Mouse (Mus musculus) lung, postnatal 4 days (tissue): ENCODE data around the gene Olfr433.
"Not testable (repeated sequence)": the region's sequence is repeated elsewhere in the genome, so short reads cannot be mapped to it uniquely, and the experiment has no call there.

Source experiments
- DNase-seq, 2 experiments: peaks; one replicate each; pipeline ENCODE4 v3.0.0; 2021

Gene Olfr433

DNA sequence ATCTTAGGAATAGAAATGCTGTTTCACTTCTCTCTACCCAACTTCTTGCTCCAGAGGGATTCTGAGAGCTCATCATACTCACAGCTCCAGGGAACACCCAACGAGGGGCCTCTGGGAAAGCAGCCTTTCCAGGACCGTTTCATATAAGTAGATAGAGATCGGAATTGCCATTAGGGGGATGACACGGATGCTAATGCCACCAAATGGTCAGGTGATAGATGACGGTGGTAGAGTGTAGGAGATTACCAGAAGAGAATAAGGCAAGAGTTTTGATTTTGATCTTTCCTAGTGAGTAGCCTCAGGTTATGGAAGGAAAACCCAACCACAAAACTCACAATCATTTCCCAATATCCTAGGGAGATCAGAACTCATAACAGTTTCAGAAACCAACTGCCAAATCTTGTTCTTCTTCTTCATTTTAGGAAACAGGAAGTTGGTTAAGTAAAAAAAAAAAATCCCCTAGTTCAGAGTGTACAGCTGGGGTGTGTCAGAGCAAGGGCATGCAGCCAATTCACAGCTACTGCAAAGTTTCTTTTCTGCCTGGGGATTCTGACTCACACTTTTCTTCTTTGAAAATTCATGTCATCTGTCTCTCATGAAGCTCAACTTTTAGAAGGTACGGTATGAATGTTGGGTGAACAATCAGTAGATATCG is at the start of gene Olfr433:
TSS of gene Olfr433 (plus strand) at position 183 of the 655 bp plus-strand sequence.
- DNase-seq = peak; percentile 64 to 76

DNA sequence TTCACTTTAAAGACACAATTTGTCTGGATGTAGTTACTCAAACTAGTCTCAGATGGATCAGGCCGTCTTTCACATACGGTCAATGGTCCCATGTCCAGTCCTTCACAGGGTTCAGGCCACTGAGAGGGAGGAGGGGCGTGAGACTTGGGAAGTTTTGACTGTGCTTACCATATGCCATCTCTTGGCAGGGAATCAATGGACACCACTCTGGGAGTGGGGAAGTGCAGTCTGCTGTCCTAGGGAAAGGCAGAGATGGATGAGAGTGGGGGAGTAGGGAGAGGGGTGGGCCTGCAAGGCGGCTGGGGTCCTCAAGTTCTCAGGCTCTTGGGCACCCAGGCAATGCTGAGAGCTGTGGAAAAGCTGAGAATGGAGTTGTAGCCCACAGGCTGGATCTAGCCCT is 45.5 kb upstream of the Olfr433 start:
- DNase-seq = no peak

DNA sequence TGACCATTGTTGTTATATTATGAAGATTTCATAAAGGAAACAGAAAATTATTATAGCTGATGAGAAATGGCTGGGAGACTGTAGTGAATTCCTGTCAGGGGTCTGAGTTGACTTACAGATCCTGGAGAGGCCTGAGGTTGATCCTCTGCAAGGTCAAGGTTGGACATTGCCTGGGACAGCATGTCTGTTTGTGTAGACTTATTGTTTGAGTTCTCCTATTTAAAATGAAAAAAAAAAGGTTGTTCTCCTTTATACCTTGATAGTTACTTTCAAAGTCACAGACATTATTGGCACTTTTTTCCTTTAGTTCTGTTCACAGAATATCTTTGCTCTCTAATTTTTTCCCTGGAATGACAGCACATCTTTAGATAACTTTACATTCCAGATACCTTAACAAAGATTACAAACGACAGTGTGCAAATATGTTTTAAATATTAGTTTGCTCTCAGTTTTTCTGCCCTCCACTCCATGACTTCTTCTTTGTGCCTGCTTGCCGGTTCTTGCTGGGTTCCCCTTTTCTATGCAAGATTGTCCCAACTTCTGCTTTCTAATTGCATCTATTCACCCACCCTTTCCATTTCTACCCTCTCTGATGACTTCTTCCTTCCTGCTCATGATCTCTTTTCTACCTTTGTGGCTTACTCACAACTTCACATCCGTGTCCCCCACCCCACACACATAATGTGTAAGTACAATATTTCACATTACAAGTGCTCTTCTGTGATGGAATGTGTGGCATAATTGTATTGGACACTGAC is 36.0 kb upstream of the Olfr433 start:
- not testable (repeated sequence) for DNase-seq

DNA sequence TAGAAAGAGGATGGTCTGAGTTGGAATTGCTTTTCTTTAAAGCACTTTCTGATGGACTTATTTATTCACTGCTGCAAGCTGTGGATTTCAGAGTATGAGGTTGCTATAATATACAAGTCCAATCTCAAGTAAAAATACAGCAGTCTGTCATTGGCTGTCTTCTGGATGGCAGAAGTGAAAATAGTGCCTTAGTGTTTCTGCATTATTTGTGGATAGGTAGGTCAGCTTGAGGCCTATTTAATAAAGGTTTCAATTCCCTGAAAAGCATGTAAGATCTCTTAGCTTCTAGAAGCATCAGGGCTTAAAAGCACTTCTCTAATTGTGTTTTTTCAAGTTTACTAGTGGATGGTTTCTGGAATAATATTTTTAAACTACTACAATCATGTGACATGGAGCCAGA is 33.5 kb upstream of the Olfr433 start:
- DNase-seq = not testable (repeated sequence)

DNA sequence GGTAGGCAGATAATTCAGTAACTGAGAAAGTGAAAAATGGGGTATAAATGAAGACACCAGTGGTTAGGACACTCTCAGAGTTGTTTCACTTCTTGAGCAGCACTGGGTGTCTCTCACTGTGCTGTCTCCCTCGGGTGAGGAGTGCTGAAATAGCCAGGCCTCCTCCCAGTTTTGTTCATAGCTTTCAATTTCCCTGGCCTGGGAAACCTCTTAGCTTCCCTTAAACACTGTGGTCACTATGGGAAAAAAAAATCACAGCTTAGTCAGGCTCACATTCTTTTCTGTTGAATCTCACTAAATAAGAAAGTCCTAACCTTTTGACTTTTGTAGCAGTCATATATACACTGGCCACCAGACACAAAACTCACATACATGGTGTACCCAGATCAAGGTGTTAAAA is 8.8 kb upstream of the Olfr433 start, which contains the start of gene Ifi205:
TSS of gene Ifi205 (minus strand) at position 113 of the 400 bp plus-strand sequence.
- no peak for DNase-seq

GRCm38 (mm10) chr1:174035841-174036240 is 4.7 kb upstream of the Olfr433 start:
- DNase-seq = no peak

GRCm38 (mm10) chr1:174038480-174038879 is 2.0 kb upstream of the Olfr433 start:
- no peak for DNase-seq

- peak in 1 of 2 experiments; percentile 18 for DNase-seq
Measured at GRCm38 (mm10) chr1:174042091-174042884, 1.8 kb downstream of the Olfr433 start.

DNA sequence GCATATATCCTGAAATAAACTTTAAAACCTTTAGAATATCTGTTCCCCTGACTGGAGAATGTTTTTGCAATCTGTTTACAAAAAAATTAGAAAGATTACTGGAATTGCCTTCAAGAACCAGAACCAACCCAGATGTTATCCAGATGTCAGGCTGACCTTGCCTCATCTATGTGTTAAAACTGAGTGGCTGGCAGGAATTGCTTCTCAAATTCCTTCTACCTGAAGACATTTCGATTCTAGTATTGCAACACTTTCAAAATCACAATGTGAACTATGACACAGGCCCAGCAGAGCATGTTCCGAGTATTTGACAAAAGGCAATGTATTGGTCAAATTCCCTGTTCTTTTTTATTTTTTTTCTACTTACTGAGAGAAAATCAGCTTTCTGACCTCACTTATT is 3.9 kb downstream of the Olfr433 start:
- no peak for DNase-seq

DNA sequence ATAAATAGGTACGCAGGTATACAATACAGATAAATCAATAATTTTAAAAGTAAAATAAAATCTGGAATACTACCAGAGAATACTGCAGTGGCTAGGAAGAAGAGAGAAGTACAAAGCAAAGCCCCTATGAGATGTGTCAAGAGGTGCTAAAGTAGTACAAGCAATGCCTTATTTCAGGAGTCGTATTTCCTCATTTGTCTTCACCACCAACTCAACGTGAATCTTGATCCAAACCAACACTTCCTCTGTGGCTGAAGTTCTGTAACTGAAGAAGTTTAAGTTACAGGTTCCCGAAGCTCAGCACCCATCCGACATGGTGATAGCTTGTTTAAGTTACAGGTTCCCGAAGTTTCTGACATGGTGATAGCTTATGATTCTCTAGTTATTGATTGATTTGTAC is 7.7 kb downstream of the Olfr433 start:
- not testable (repeated sequence) for DNase-seq

- no peak for DNase-seq
Measured at GRCm38 (mm10) chr1:174048893-174049292, 8.4 kb downstream of the Olfr433 start, which contains the start of gene Olfr432. Olfr432 (plus strand) TSS chr1:174049205.

DNA sequence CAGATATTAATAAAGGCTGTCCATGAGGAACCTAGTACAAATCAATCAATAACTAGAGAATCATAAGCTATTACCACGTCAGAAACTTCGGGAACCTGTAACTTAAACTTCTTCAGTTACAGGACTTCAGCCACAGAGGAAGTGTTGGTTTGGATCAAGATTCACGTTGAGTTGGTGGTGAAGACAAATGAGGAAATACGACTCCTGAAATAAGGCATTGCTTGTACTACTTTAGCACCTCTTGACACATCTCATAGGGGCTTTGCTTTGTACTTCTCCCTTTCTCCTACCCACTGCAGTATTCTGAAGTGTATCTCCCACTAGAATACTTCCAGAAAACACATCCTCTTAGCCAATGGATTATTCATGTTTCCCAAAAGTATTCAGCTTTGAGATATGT is 8.9 kb downstream of the Olfr433 start:
- not testable (repeated sequence) for DNase-seq

DNA sequence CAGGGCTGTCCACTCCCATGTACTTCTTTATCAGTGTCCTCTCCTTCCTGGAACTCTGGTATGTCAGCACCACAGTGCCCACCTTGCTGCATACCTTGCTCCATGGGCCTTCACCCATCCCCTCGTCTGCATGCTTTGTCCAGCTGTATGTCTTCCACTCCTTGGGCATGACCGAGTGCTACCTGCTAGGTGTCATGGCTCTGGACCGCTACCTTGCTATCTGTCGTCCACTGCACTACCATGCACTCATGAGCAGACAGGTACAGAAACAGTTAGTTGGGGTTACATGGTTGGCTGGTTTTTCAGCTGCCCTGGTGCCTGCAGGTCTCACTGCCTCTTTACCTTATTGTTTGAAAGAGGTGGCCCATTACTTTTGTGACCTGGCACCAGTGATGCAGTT is 10.0 kb downstream of the Olfr433 start:
- no peak for DNase-seq

DNA sequence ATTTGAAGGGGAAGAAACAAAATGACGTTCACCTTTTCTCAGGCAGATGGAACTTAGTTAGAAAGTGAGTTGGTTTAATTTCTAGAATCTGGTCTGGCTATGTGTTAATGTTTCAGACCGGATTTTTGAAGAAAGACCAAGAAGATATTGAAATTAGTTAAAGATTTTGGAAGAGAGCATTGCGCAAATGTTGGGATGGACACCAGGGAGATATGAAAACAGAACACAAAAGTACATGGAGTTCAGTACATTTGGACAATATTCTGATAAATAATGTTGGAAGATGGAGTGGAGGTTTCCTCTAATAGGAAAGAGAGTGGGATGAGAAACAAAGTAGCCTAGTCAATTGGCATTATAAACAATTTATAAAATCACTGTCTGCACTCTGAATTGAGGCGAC is 11.0 kb downstream of the Olfr433 start:
- DNase-seq = no peak

GRCm38 (mm10) chr1:174051931-174052536 is 11.5 kb downstream of the Olfr433 start:
- DNase-seq = no peak

DNA sequence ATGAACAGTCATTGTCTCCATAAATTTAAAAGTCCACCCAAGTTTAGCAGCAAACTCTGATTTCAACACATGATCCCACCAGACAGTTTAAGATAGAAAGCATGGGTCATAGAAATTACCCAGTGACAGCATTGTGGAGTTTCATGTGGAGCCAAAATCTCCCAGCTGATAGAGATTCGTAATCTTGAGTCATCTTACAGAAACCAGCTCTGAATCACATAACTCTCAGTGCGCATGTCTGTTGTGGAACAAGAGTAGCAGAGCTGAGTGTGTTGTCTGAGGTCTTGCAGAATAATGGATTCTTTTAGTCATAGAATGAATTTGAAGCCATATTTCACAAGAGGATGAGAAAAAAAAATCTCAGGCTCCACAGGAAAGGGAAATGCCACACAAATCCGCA is 12.5 kb downstream of the Olfr433 start:
- DNase-seq = no peak

GRCm38 (mm10) chr1:174055248-174055647 is 14.7 kb downstream of the Olfr433 start:
- no peak for DNase-seq

DNA sequence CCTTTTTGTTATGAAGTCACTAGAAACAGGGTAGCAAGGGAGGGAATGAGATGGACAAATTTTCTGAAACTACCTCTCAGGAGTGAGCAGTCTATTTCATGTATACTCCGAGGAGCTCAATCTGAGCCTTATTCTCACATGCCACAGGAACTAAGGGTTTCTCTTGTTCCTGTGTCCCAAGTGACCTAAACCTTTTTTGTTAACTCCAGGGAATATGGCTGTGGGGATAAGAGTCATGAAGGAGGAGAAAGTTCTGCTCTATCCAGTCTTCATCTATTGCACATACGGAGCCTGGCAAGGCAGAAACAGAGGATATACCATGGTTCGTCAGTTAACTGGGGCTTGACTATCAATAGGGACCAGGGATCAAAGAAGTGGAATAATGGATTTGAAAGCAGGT is 25.8 kb downstream of the Olfr433 start, which contains the start of gene Olfr430:
TSS of gene Olfr430 (plus strand) at position 301 of the 400 bp plus-strand sequence.
- no peak for DNase-seq

GRCm38 (mm10) chr1:174084031-174084430 is 43.5 kb downstream of the Olfr433 start, which contains the start of gene Olfr429:
Olfr429 (plus strand) TSS chr1:174084331.
- DNase-seq = no peak
